In genomic region chr11:114812731-114813240, GRCm38 (mm10) we compare ENCODE assay signal across 7 mouse cellular contexts. TPM values are rescaled to one million over a fixed set of nuclear protein-coding genes. Genes with fewer than 3 reads are reported as not detected.
DNase-seq lines count a peak whose midpoint lies in the region; ATAC-seq and TF ChIP-seq lines count a peak whose summit lies in the region.

No protein-coding gene starts in this region.

- no peak overlapping the region for H3K4me3 ChIP-seq in limb, embryonic 13.5 days
- no peak overlapping the region for H3K4me3 ChIP-seq in myocyte

- TF ChIP-seq POLR2A in myocyte (IDR thresholded peaks at IDR 0.05; ENCODE audit: insufficient read length, low read depth), result no peak

- ATAC-seq in granulocyte monocyte progenitor cell, adult 5-6 weeks (replicated peaks; ENCODE audit: poor library complexity, severe bottlenecking), result peak; percentile 76
- peak; percentile 55; the same call in 1 of the 2 replicates for ATAC-seq in limb, embryonic 13.5 days (ENCODE audit: low FRiP score, low read depth)

- H3K27ac ChIP-seq in limb, embryonic 13.5 days, result no peak overlapping the region

- H3K9me3 ChIP-seq in limb, embryonic 13.5 days, result no peaks in the 10 kb centered on the region

- no peak overlapping the region for H3ac ChIP-seq in myocyte (ENCODE audit: control insufficient read depth, insufficient read length)

- H3K79me2 ChIP-seq in myocyte (ENCODE audit: control insufficient read depth, insufficient read depth), result no peaks in the 10 kb centered on the region

- no peaks in the 10 kb centered on the region for H3K27me3 ChIP-seq in limb, embryonic 13.5 days
- no peaks in the 10 kb centered on the region for H3K27me3 ChIP-seq in myocyte (ENCODE audit: control insufficient read depth, insufficient read depth, insufficient read length)

- H3K4me2 ChIP-seq in limb, embryonic 13.5 days (replicated peaks), result no peak overlapping the region
- no peak overlapping the region for H3K4me2 ChIP-seq in myocyte (ENCODE audit: low read depth)

- WGBS in limb, embryonic 13.5 days, result 11% methylated on average over 6 of the region's 6 CpGs

- H3K4me1 ChIP-seq in limb, embryonic 13.5 days, result peaks cover 29% of the 10 kb centered on the region

- no peaks in the 10 kb centered on the region for H3K36me3 ChIP-seq in limb, embryonic 13.5 days
- H3K36me3 ChIP-seq in myocyte (ENCODE audit: control insufficient read depth, insufficient read depth), result no peaks in the 10 kb centered on the region

- H3K9ac ChIP-seq in limb, embryonic 13.5 days, result no peak overlapping the region

- DNase-seq in adrenal gland, postnatal 10 days, result peak; percentile 97
- peak; percentile 89 for DNase-seq in embryo, embryonic 11 days
- peak; percentile 93 for DNase-seq in kidney, adult 9 months
- DNase-seq in spleen, postnatal 36 days (ENCODE audit: low spot score in 2 of 2), result peak; percentile 78 to 83

TF ChIP-seq in myocyte, 11 proteins besides CTCF, POLR2A, EP300 and RAD21:
- TF ChIP-seq MYOD1 (IDR thresholded peaks at IDR 0.05; ENCODE audit: control insufficient read depth in 1 of 3, insufficient read length in 2 of 3, low read depth in 2 of 3) (peak; percentile 61 to 87 (median 78)), MAX (IDR thresholded peaks at IDR 0.05; ENCODE audit: low read depth) (no peak), MYOG (IDR thresholded peaks at IDR 0.05; ENCODE audit: control insufficient read depth in 1 of 3, insufficient read depth in 1 of 3, insufficient read length in 2 of 3, low read depth in 2 of 3) (peak; percentile 71 to 95 (median 85))

RNA-seq across cellular contexts. Expression of gene Gpr142, which starts 14.1 kb away (rescaled TPM):
- not detected for total RNA-seq in adrenal gland, postnatal 10 days (2021)
- total RNA-seq in granulocyte monocyte progenitor cell, adult 5-6 weeks (2014; fragmentation: Nextera tagmentation), result not detected in 2 replicates
- not detected in 2 replicates for total RNA-seq in granulocyte monocyte progenitor cell, adult 5-6 weeks (2017)
- not detected in 2 replicates for polyA plus RNA-seq in limb, embryonic 13.5 days (2015; fragmentation: Nextera tagmentation; extraction: Ambion mirVana)
- polyA plus RNA-seq in myocyte (2012; fragmentation: generic; extraction: Trizol), result 0.07 TPM

RNA-seq across cellular contexts. Expression of gene Btbd17, which starts 17.0 kb away (rescaled TPM):
- total RNA-seq in adrenal gland, postnatal 10 days (2021), result under 1 TPM; 0.21 to 0.33 TPM
- 0.54 TPM in 1 of 2 replicates, not detected in the other for total RNA-seq in granulocyte monocyte progenitor cell, adult 5-6 weeks (2014; fragmentation: Nextera tagmentation)
- not detected in 2 replicates for total RNA-seq in granulocyte monocyte progenitor cell, adult 5-6 weeks (2017)
- polyA plus RNA-seq in limb, embryonic 13.5 days (2015; fragmentation: Nextera tagmentation; extraction: Ambion mirVana), result 1.7 TPM in 2 replicates
- polyA plus RNA-seq in myocyte (2012; fragmentation: generic; extraction: Trizol), result 34.0 TPM

RNA-seq across cellular contexts. Expression of gene Gprc5c, which starts 38.2 kb away (rescaled TPM):
- total RNA-seq in adrenal gland, postnatal 10 days (2021), result 10 to 100 TPM; 26.2 to 27.9 TPM
- total RNA-seq in granulocyte monocyte progenitor cell, adult 5-6 weeks (2014; fragmentation: Nextera tagmentation), result not detected in 2 replicates
- total RNA-seq in granulocyte monocyte progenitor cell, adult 5-6 weeks (2017), result not detected in 2 replicates
- polyA plus RNA-seq in limb, embryonic 13.5 days (2015; fragmentation: Nextera tagmentation; extraction: Ambion mirVana), result 56.2 and 60.0 TPM in 2 replicates
- polyA plus RNA-seq in myocyte (2012; fragmentation: generic; extraction: Trizol), result 172 TPM

RNA-seq across cellular contexts. Expression of gene Kif19a, which starts 47.6 kb away (rescaled TPM):
- 1 to 10 TPM in 1 of 2 experiments, under 1 TPM in 1; 0.67 to 1.1 TPM for total RNA-seq in adrenal gland, postnatal 10 days (2021)
- total RNA-seq in granulocyte monocyte progenitor cell, adult 5-6 weeks (2014; fragmentation: Nextera tagmentation), result 1.3 TPM in 1 of 2 replicates, not detected in the other
- not detected in 2 replicates for total RNA-seq in granulocyte monocyte progenitor cell, adult 5-6 weeks (2017)
- 0.09 and 0.23 TPM in 2 replicates for polyA plus RNA-seq in limb, embryonic 13.5 days (2015; fragmentation: Nextera tagmentation; extraction: Ambion mirVana)
- 5.4 TPM for polyA plus RNA-seq in myocyte (2012; fragmentation: generic; extraction: Trizol)

Comparison
In these comparisons a context has a peak if more than half of its experiments do, and no peak if none do; other contexts are left out.
1. RNA of gene Gprc5c, which starts 38.2 kb away (total RNA-seq): 26.2 to 27.9 TPM in adrenal gland, postnatal 10 days; not detected in granulocyte monocyte progenitor cell, adult 5-6 weeks; every median in the first group is over 10 times any median in the second.
2. Peak in every context shown above with its lines, with median percentiles within 50 percentile points of each other: DNase-seq.